Mouse (Mus musculus): ENCODE data around the gene Actn1. TPM values are rescaled to one million over a fixed set of nuclear protein-coding genes. Genes with fewer than 3 reads are reported as not detected.

The Actn1 gene
- total and polyA plus RNA-seq, 3 experiments = 2.7 to 13.2 (median 5.5) TPM

- DNase-seq (ENCODE audit: extremely low read depth) = no peak
- dilution Hi-C loops (cut with MboI; ENCODE audit: extremely low pct_ligation_motif_present, extremely low pct_unique_long_range_greater_than_20kb, low sequenced_read_pairs) = no loop called here
- Histone ChIP-seq H3K27ac (ENCODE audit: insufficient read depth, low read depth) (no peak overlapping the region), H3K79me2 (replicated peaks; ENCODE audit: control insufficient read depth, extremely low read depth, insufficient read depth, poor library complexity, severe bottlenecking) (no peaks in the 10 kb centered on the region), H3K27me3 (replicated peaks) (no peaks in the 10 kb centered on the region), H3K36me3 (replicated peaks in 1 of 2; ENCODE audit: control insufficient read depth in 1 of 2, insufficient read depth in 1 of 2, low read length in 1 of 2) (no peaks in the 10 kb centered on the region), H3K9me3 (replicated peaks; ENCODE audit: low read length) (no peaks in the 10 kb centered on the region), H3K4me2 (ENCODE audit: insufficient read depth, low read depth, poor library complexity, severe bottlenecking) (no peak overlapping the region), H3K9ac (ENCODE audit: insufficient read depth, low read depth) (no peak overlapping the region), H3K4me1 (ENCODE audit: control insufficient read depth in 1 of 2, insufficient read depth in 2 of 2) (0 out of 4 replicates have a peak, but pooled peaks cover 0 to 2% of the 10 kb centered on the region in 2 experiments), H3K4me3 (replicated peaks in 1 of 3; ENCODE audit: low read depth in 2 of 3, low read length in 2 of 3, poor library complexity in 1 of 3) (no peak overlapping the region)
- in situ Hi-C loops (cut with MboI; ENCODE audit: low pct_ligation_motif_present, low pct_unique_long_range_greater_than_20kb, low sequenced_read_pairs) = no loop called here
- no peak for TF ChIP-seq MYC (IDR thresholded peaks at IDR 0.05; ENCODE audit: low read depth, low read length)
- no peak for TF ChIP-seq USF1 (IDR thresholded peaks at IDR 0.05; ENCODE audit: low read depth, low read length)
- no peak for TF ChIP-seq MAZ (IDR thresholded peaks at IDR 0.05; ENCODE audit: low read depth, low read length)
- no peak for TF ChIP-seq ZMIZ1 (IDR thresholded peaks at IDR 0.05; ENCODE audit: low read depth, low read length)
- no peak for TF ChIP-seq MEF2A (IDR thresholded peaks at IDR 0.05; ENCODE audit: borderline replicate concordance, low read depth, low read length)
- TF ChIP-seq MAFK (IDR thresholded peaks at IDR 0.05; ENCODE audit: insufficient replicate concordance, low read length) = no peak
- TF ChIP-seq JUND (conservative IDR thresholded peaks at IDR 0.05; ENCODE audit: low read depth, low read length) = no peak
- no peak for TF ChIP-seq IRF4 (IDR thresholded peaks at IDR 0.05; ENCODE audit: low read depth, low read length)
Observed at GRCm38 (mm10) chr12:80249539-80249938, 10.6 kb downstream of the Actn1 start.

GRCm38 (mm10) chr12:80247067-80247466 lies 13.1 kb downstream of the Actn1 start:
- Histone ChIP-seq H3K9ac (ENCODE audit: insufficient read depth, low read depth) (no peak overlapping the region), H3K4me1 (ENCODE audit: control insufficient read depth in 1 of 2, insufficient read depth in 2 of 2) (no peaks in the 10 kb centered on the region), H3K79me2 (replicated peaks; ENCODE audit: control insufficient read depth, extremely low read depth, insufficient read depth, poor library complexity, severe bottlenecking) (no peaks in the 10 kb centered on the region), H3K4me2 (ENCODE audit: insufficient read depth, low read depth, poor library complexity, severe bottlenecking) (no peak overlapping the region), H3K27ac (ENCODE audit: insufficient read depth, low read depth) (no peak overlapping the region), H3K36me3 (replicated peaks in 1 of 2; ENCODE audit: control insufficient read depth in 1 of 2, insufficient read depth in 1 of 2, low read length in 1 of 2) (peaks cover 0 to 2% of the 10 kb centered on the region in 2 experiments), H3K27me3 (replicated peaks) (no peaks in the 10 kb centered on the region), H3K4me3 (replicated peaks in 1 of 3; ENCODE audit: low read depth in 2 of 3, low read length in 2 of 3, poor library complexity in 1 of 3) (no peak overlapping the region), H3K9me3 (replicated peaks; ENCODE audit: low read length) (no peaks in the 10 kb centered on the region)
- DNase-seq (ENCODE audit: extremely low read depth) = no peak
- dilution Hi-C loops (cut with MboI; ENCODE audit: extremely low pct_ligation_motif_present, extremely low pct_unique_long_range_greater_than_20kb, low sequenced_read_pairs) (no loop called here), in situ Hi-C loops (cut with MboI; ENCODE audit: low pct_ligation_motif_present, low pct_unique_long_range_greater_than_20kb, low sequenced_read_pairs) (no loop called here)
- TF ChIP-seq MAFK (IDR thresholded peaks at IDR 0.05; ENCODE audit: insufficient replicate concordance, low read length) (no peak), GABPA (IDR thresholded peaks at IDR 0.05; ENCODE audit: insufficient replicate concordance, low read depth, low read length) (no peak), CTCF (conservative IDR thresholded peaks at IDR 0.05 in 1 of 2, IDR thresholded peaks at IDR 0.05 in 1 of 2; ENCODE audit: low read depth in 2 of 2, low read length in 2 of 2) (no peak), USF1 (IDR thresholded peaks at IDR 0.05; ENCODE audit: low read depth, low read length) (no peak), HCFC1 (IDR thresholded peaks at IDR 0.05; ENCODE audit: low read depth, low read length) (no peak), MEF2A (IDR thresholded peaks at IDR 0.05; ENCODE audit: borderline replicate concordance, low read depth, low read length) (no peak), E2F4 (IDR thresholded peaks at IDR 0.05; ENCODE audit: insufficient replicate concordance, low read depth, low read length) (no peak), EP300 (IDR thresholded peaks at IDR 0.05; ENCODE audit: low read length) (no peak), CHD2 (IDR thresholded peaks at IDR 0.05; ENCODE audit: low read length) (no peak)
